Mouse (Mus musculus) gastrocnemius, postnatal 10 days (tissue): ENCODE data around the gene Manf. TPM values are rescaled to one million over a fixed set of nuclear protein-coding genes. Genes with fewer than 3 reads are reported as not detected.

Experiments
- DNase-seq: peaks from one replicate; pipeline ENCODE4 v3.0.0; 2021; ENCODE audit warnings: mixed read lengths
- long read RNA-seq, 2 experiments: library from polyadenylated mRNA; stranded (forward); transcript quantifications; one replicate each; pipeline ENCODE4 v2.0.0; 2021
- total RNA-seq, 2 experiments: library from RNA; stranded (reverse); gene quantifications; 2 replicates each; pipeline ENCODE4 v1.2.3; 2021

Manf gene
- 10 to 100 TPM; 54.1 to 64.3 TPM for total RNA-seq
- long read RNA-seq, experiment 1, transcript Manf-202 (4 exons, 2,247 nt): major isoform, 21 of 30 reads
- long read RNA-seq, experiment 1, partial matches to known transcripts: 0 of 30 reads
- long read RNA-seq, experiment 1, other reads (novel, unspliced or antisense): 8 of 30 reads
- long read RNA-seq, experiment 2, transcript Manf-202 (4 exons, 2,247 nt): major isoform, 20 of 23 reads
- long read RNA-seq, experiment 2, partial matches to known transcripts: 0 of 23 reads
- long read RNA-seq, experiment 2, other reads (novel, unspliced or antisense): 3 of 23 reads

DNA sequence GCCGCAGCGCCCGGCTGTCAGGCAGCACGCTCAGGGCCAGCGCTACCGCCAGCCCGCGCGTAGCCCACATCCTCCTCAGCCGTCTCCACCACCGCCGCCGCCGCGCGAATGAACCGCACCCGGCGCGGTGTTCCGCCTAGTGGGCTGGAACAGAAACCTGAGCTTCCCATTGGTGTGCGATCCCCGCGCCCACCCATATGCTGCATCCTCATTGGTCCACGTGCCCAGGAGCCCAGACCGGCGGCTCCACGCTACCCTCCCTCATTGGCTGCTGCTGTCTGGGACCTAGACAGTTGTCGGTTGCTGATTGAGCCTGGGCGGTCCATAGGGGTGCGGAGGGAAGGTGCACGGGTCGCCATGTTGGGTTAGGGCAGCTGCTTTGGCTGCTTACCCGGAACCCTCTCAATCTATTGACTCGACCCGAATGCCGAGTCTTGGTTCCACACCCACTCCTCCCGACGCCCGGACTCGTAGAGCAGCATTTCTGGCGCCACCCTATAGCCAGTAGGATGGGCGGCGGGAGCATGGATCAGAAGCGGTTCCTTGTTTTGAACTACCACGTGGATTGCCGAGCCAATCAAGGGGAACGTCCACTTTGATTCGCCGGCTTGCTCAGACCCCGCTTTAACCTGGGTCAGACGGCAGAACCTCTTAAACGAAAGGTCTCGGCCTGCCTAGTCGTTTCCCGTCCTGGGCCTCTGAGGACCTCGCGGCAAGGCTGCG is at the start of gene Manf:
Manf (minus strand) TSS at position 151 of the 723 bp plus-strand sequence.
- DNase-seq: peak; percentile 89

DNA sequence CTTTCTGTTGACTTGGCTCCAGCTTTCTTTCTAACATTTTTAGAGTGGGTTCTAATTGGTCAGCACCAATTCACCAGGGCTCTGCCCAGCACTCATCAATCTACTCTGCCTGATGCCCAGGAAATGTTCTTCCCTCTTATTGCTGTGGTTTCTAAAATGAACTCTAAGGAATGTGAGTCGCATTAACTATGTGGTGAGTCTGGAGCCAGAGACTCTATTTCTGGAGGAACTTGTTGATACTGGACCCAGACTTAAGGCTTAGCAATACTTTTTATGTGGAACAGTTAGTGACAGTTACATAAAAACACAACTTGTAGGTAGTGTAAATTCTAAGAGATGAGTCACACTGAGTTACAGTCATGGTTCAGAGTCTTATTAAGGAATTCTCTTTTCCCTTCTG is 43.2 kb upstream of the Manf start:
- DNase-seq: no peak

DNA sequence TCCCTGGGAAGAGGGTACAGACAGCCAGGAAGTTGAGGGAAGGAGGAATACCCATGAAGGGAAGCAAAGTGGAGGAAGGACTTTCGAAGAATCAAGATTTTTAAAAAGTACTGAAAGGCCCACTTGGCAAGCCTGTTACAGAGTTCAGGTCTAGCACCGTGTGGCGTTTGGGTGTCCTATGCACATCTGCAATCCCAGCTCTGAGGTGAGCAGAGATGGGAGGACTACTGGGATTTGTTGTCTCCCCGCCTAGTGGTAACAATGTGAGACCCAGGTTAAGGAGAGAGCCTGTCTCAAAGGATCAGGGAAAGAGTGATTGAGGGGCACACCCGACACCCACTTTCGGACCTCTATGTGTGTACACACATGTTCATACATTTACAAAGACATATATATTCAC is 23.1 kb upstream of the Manf start:
- DNase-seq: no peak

DNA sequence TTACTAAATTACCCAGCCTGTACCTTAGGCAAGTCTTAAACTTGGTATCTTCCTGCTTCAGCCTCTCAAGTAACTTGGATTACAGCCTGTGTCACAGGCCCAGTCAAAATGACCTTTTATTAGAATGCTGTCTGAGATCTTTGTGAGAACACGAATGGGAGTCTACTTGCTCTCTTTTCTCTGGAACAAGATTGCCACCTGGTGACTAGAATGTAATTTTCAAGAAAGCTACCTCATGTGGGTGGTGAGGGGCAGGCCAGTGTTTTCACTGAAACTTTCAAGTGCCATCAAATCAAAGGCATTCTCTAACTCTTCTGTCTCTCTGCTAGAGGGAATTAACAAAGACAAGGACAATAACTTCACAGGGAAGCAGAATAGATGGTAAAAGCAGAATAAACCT is 22.0 kb upstream of the Manf start:
- no peak for DNase-seq

DNA sequence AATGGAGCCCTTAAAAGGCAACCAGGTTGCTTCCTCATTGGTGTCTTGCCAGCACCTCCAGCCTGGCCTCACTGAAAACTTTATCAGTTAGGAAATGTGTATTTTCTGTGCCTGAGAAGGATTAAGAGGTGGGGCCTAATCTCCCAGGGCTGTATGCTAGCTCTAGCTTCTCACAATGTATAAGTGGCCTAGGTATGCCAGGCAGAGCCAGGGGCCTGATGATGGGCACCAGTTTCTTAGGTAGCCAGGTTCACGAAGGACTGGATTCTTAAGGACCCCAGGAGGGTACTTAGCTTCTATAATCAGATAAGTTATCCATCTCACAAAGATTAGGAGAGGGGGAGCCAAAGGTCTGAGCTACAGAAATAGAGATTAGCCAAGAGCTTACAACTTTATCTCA is 19.8 kb upstream of the Manf start:
- no peak for DNase-seq

- no peak for DNase-seq
These were observed 16.9 kb upstream of the Manf start for GRCm38 (mm10) chr9:106908715-106909114.

DNA sequence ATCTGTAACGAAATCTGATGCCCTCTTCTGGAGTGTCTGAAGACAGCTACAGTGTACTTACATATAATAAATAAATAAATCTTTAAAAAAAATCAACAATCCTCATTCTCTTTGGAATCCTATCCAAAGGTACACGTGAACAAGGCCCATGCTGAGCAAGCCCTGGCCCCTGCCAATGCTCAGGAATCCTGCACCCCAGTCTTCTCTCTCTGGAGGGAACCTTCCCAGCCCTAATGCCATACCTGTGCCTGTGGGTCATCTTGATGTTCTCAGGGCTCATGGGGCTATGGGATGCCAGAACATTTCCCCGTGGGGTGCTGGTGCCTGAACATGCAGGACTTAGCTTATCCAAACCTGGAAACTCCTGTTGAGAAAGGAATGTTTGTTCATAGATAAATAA is 16.4 kb upstream of the Manf start:
- no peak for DNase-seq

DNA sequence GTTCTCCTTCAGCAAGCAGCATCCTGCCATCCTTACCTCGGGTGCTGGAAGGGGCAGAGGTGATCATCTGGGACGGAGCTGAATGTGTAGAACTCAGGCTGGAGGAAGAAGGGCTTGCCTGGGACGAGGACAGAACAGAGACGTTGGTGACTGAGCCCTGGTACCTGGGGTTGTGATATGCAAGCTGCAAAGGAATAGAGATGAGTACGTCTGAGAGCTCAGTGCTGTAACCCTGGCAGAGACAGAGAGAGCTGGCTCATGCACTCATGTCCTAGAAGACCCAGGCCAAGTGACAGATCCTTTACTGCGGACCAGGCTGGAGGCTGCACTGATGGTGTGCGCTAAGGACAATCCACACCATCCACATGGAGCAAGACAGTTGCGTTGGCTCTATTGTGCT is 14.8 kb upstream of the Manf start:
- DNase-seq: no peak

DNA sequence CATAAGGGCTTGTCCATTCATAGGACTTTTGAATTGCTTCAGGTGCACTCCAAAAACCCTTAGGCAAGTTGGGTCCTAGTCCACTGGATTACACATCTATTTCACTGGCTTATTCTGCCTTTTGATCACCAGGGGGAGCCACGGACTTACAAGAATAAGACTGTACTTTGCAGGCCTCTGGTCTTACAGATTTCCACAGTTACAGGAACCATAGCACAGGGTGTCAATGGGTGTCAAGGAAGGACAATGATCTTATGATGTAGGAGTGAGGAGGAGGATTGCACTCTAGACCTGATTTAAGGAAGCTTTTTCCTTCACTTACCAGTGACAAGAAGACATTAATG is 12.0 kb upstream of the Manf start:
- no peak for DNase-seq

- no peak for DNase-seq
These were observed 11.5 kb upstream of the Manf start for GRCm38 (mm10) chr9:106903099-106903790.

DNA sequence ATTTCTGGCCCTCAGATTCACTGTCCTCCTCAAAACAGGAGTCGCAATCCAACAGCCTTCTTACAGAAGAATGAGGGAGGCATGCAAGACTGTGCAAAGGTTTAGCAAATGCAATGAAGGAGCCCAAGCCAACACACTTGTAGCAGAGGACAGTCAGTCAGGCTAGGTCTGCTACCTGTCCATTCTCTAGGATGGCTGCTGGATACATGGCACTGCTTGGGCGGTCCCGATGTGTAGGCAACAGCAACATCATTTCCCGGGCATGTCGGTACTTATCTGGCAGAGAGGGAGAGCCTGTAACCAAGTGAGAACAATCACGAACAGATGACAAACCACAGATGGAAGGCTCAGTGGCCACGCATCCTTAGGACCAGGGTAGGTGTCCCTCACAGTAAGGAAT is 9.8 kb upstream of the Manf start:
- no peak for DNase-seq

- no peak for DNase-seq
These were observed 7.1 kb upstream of the Manf start for GRCm38 (mm10) chr9:106898901-106899300.

DNA sequence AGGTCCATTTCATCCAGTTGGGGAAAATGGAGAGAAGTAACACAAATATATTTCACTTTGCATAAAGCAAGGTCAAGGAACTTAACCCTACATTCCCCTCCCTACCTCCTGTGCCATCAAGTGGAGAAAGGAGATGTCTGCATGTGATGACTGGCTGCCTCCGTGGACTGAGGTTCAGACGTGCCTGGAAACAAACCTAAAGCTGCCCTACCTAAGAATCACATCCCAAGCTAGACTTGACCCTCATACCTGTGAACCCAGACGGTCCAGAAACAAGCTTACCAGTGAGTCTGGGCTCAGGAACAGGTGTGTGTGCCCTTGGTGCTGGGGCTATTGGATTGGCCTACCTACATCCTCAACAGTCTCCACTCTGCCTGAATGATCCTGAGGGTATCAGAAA is 1.5 kb upstream of the Manf start:
- no peak for DNase-seq

DNA sequence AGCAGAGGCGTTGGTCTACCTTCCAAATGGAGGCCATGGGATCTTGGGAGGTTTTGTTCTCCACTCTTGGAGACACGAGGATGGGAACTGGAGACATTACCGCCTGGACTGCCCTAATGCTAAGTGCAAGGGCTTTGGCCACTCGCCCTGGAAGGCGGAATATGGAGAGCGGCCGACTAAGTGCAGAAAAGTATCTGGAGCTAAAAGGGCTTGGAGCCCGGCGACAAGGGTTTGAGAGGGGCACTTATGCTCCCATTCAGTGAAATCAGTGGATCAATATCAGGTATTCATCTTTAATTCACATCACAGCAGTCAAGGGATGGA is 735 bp upstream of the Manf start:
- peak; percentile 55 for DNase-seq

DNA sequence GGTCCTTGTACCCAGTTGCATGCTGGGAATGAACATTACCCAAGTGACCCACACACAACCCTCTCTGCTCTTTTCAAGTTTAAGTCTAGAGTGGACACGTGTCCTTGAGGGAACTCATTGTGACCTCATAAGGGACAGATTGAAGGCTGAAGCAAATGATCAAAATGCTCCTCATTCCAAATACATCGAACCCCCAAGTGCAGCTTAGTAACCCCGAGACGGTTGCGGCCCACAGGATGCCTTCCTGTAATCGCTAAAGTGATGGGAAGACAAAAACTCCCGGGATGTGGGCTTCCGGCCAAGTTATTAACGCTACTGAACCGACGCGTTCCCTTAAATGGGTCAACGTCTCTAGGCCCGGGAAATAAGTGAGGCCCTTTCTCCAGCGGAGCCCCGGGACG is 438 bp downstream of the Manf start:
- no peak for DNase-seq

DNA sequence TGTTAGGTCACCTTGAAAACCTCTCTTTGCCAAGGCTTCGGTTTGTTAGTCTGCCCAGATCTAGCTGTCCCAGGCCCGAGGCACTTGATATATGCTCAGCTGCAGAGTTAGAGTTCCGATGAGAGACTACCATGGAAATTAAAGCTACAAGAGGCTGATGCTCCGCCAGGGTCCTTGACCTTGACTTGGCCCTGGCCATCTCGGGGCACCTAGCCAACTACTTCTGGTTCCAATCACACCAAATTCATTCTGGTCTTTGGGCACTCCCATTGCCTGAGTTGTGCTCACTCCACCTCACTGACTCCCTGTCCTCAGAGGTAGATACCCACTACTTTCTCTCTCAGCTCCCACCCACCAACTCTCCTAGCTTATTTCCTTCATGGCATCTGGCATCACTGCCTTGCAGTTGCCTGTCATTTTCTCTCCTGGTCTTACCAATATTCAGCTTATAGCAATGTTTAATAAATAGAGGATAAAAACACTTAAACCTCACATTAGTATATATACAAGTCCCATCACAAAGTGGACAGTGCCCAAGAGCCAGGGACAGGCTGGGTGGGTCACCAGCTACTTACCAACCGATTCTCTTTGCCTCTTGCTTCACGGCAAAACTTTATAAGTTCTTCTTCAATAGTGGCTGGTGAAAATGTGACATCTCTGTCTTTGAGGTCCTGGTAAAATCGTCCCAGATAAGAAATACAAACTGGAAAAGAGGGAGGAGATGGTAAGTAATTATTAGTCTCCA is 1.1 kb downstream of the Manf start:
- DNase-seq: no peak

GRCm38 (mm10) chr9:106889321-106889720 is 2.5 kb downstream of the Manf start:
- no peak for DNase-seq

GRCm38 (mm10) chr9:106888346-106888745 is 3.4 kb downstream of the Manf start:
- DNase-seq: no peak

GRCm38 (mm10) chr9:106886828-106887702 is 4.7 kb downstream of the Manf start, which contains the start of gene Rbm15b:
Gene Rbm15b, minus strand, starts transcription at chr9:106887428.
- DNase-seq: peak; percentile 98

GRCm38 (mm10) chr9:106885901-106886731 is 5.7 kb downstream of the Manf start:
- DNase-seq: peak; percentile 56
